Mouse (Mus musculus) ES-Bruce4 (cell line): ENCODE measurements around the gene Gm16253. TPM values are rescaled to one million over a fixed set of nuclear protein-coding genes. Genes with fewer than 3 reads are reported as not detected.

Experiments used
- H3K27ac ChIP-seq: 2 replicates; pipeline ENCODE4 v1.5.1; 2012; ENCODE audit warnings: low read length, inconsistent platforms; ENCODE audit not compliant: insufficient read depth
- H3K27me3 ChIP-seq: 2 replicates; pipeline ENCODE4 v1.6.1; 2012; ENCODE audit warnings: mild to moderate bottlenecking, low read length, inconsistent platforms; ENCODE audit not compliant: control insufficient read depth, poor library complexity, insufficient read depth, severe bottlenecking
- H3K36me3 ChIP-seq: 2 replicates; pipeline ENCODE4 v1.6.1; 2012; ENCODE audit warnings: inconsistent platforms, mild to moderate bottlenecking, low read length, moderate library complexity; ENCODE audit not compliant: control insufficient read depth, poor library complexity, insufficient read depth, severe bottlenecking
- H3K4me1 ChIP-seq: one replicate; pipeline ENCODE4 v1.8.1; 2011; ENCODE audit warnings: low read length; ENCODE audit not compliant: control insufficient read depth, insufficient read depth
- H3K4me3 ChIP-seq: 2 replicates; pipeline ENCODE4 v1.5.1; 2011; ENCODE audit warnings: low read depth, mild to moderate bottlenecking, low read length
- H3K9ac ChIP-seq: 2 replicates; pipeline ENCODE4 v1.6.1; 2012; ENCODE audit warnings: low read depth, mild to moderate bottlenecking, inconsistent platforms; ENCODE audit not compliant: poor library complexity, severe bottlenecking
- H3K9me3 ChIP-seq: replicated peaks from 2 replicates; pipeline ENCODE4 v1.6.1; 2012; ENCODE audit warnings: mild to moderate bottlenecking, low read length, inconsistent platforms; ENCODE audit not compliant: control insufficient read depth, poor library complexity, insufficient read depth, severe bottlenecking
- CTCF ChIP-seq: IDR thresholded peaks from one replicate; pipeline ENCODE4 v1.8.1; 2011; ENCODE audit warnings: low read depth, low read length
- EP300 ChIP-seq: IDR thresholded peaks from 2 replicates; pipeline ENCODE4 v1.6.1; 2011; ENCODE audit warnings: low read depth, low read length; ENCODE audit not compliant: insufficient read depth
- POLR2A ChIP-seq: IDR thresholded peaks from one replicate; pipeline ENCODE4 v1.8.1; 2011; ENCODE audit warnings: low read length; ENCODE audit not compliant: insufficient read depth
- polyA plus RNA-seq: library from polyadenylated mRNA; stranded (reverse); fragments of >200 nt; gene quantifications from 2 replicates; pipeline ENCODE4 v1.2.4, GENCODE M21; 2011; ENCODE audit warnings: low read depth; ENCODE audit not compliant: missing spikeins, insufficient read depth, insufficient read length

Gene Gm16253
- polyA plus RNA-seq, 1 experiment, result 1.1 TPM

DNA sequence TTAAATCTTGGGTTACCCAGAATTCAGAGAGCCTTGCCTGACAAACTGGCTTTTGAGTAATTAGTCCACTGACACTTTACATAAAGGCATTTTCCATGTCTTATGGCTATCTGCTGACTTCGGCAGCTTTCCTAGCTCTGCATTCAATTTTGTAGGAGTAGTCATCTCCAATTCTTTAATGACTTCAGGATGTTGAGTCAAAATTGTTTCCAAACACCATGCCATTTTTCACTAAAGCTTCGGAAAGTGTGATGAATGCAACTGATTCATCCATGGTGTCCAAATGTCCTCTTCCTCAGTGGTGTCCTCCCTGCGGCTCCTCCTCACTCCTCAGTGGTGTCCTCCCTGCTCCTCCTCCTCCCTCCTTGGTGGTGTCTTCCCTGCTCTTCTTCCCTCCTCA is 41.2 kb downstream of the Gm16253 start:
- H3K27ac ChIP-seq, result no peak overlapping the region
- no peaks in the 10 kb centered on the region for H3K27me3 ChIP-seq
- TF ChIP-seq CTCF (no peak), EP300 (no peak), POLR2A (no peak)
- H3K4me3 ChIP-seq, result no peak overlapping the region
- no peaks in the 10 kb centered on the region for H3K9me3 ChIP-seq
- peaks cover 5% of the 10 kb centered on the region for H3K36me3 ChIP-seq
- H3K4me1 ChIP-seq, result no peaks in the 10 kb centered on the region
- no peak overlapping the region for H3K9ac ChIP-seq

DNA sequence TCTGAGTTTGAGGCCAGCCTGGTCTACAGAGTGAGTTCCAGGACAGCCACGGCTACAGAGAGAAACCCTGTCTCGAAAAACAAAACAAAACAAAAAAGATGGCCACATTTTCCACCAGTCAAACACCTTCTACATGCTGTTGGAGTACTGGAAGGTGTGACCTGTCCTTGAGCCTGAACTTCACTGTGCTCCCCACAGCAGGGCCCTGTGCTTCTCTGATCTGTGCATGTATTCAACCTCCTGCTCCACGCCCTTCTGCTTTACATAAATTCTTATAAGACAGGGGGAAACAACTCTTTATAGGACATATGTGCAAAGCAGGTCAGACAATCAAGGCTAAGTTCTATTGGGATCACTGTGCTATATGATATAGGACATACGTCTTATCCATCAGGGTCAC is 46.4 kb downstream of the Gm16253 start:
- Histone ChIP-seq H3K9me3 (no peaks in the 10 kb centered on the region), H3K27ac (no peak overlapping the region), H3K27me3 (no peaks in the 10 kb centered on the region), H3K9ac (no peak overlapping the region), H3K36me3 (peaks cover 12% of the 10 kb centered on the region), H3K4me3 (no peak overlapping the region), H3K4me1 (no peaks in the 10 kb centered on the region)
- no peak for TF ChIP-seq EP300
- no peak for TF ChIP-seq POLR2A
- TF ChIP-seq CTCF, result no peak

DNA sequence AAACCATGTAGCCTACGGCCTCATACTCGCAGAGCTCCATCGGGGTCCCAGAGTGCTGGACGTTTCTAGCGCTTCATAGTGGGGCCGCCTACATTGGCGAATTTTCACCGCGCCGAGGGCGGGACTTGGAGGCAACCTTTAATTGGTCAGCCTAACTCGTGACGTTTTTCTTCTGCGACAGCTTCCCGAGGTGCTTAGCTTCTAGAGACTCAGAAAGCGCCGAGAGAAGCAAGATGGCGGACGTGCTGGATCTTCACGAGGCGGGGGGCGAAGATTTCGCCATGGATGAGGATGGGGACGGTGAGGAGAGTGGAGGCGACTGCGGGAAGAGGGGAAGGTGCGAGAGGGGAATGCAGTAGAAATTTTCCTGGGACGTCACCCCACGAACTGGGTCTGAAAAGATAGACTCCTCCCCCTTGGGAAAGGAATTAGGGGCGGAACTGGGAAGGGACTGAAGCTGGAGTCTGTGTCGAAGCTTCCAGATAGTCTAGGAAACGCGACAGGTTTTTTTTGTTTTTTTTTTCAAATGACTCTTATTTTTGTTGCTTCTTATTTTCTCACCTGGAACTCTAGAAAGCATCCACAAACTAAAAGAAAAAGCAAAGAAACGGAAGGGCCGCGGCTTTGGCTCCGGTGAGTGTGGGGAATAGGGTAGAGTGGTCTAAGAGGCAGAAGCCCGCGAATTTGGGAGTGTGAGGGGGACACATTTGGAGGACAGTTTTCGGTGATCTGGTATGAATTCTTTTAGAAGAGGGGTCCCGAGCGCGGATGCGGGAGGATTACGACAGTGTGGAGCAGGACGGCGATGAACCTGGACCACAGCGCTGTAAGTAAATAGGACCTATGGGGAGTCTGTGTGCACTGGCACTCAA is 53.2 kb downstream of the Gm16253 start, which contains the start of gene Rbm8a:
Gene Rbm8a, plus strand, starts transcription at position 205 of the 872 bp plus-strand sequence.
- Histone ChIP-seq H3K27ac (peak within 1 kb of the TSS; percentile 31; the same call in 1 of the 2 replicates), H3K9me3 (no peaks in the 10 kb centered on the region), H3K4me1 (no peaks in the 10 kb centered on the region), H3K27me3 (no peaks in the 10 kb centered on the region), H3K9ac (peak within 1 kb of the TSS; percentile 71), H3K36me3 (peaks cover 19% of the 10 kb centered on the region), H3K4me3 (peak within 1 kb of the TSS; percentile 95)
- no peak for TF ChIP-seq EP300
- TF ChIP-seq POLR2A, result peak; percentile 63

Other genes with a start within 250 kb of the Gm16253 start
- 4.6 TPM in 2 replicates for gene BC107364, start 124.7 kb upstream of the Gm16253 start, polyA plus RNA-seq
- gene Hfe2, start 51.8 kb upstream of the Gm16253 start, polyA plus RNA-seq, result 0.88 and 1.2 TPM in 2 replicates
- gene Txnip, start 19.0 kb upstream of the Gm16253 start, polyA plus RNA-seq, result 450 and 464 TPM in 2 replicates
- gene Polr3gl, start 17.2 kb downstream of the Gm16253 start, polyA plus RNA-seq, result 16.2 and 22.8 TPM in 2 replicates
- 0.31 and 0.43 TPM in 2 replicates for gene Ankrd34a, start 19.7 kb downstream of the Gm16253 start, polyA plus RNA-seq
- 2.5 and 3.1 TPM in 2 replicates for gene Lix1l, start 24.2 kb downstream of the Gm16253 start, polyA plus RNA-seq
- gene Rbm8a, start 52.9 kb downstream of the Gm16253 start, polyA plus RNA-seq, result 325 and 344 TPM in 2 replicates
- 21.4 and 22.3 TPM in 2 replicates for gene Pex11b, start 58.4 kb downstream of the Gm16253 start, polyA plus RNA-seq
- gene Gm42957, start 58.5 kb downstream of the Gm16253 start, polyA plus RNA-seq, result 0.35 TPM in 1 of 2 replicates, not detected in the other
- gene Itga10, start 68.6 kb downstream of the Gm16253 start, polyA plus RNA-seq, result 0.43 and 1.1 TPM in 2 replicates
- 3.5 and 3.7 TPM in 2 replicates for gene Ankrd35, start 93.1 kb downstream of the Gm16253 start, polyA plus RNA-seq
- 31.8 and 42.1 TPM in 2 replicates for gene Pias3, start 119.4 kb downstream of the Gm16253 start, polyA plus RNA-seq
- 9.9 and 10.7 TPM in 2 replicates for gene Nudt17, start 131.6 kb downstream of the Gm16253 start, polyA plus RNA-seq
- 43.0 and 46.6 TPM in 2 replicates for gene Polr3c, start 150.6 kb downstream of the Gm16253 start, polyA plus RNA-seq
- gene Rnf115, start 150.7 kb downstream of the Gm16253 start, polyA plus RNA-seq, result 49.9 and 52.3 TPM in 2 replicates